Mouse (Mus musculus) neural tube, embryonic 14.5 days (tissue): Measurements from ENCODE around the gene Olfr600. TPM values are rescaled to one million over a fixed set of nuclear protein-coding genes. Genes with fewer than 3 reads are reported as not detected.
"Not testable (repeated sequence)": the region's sequence is repeated elsewhere in the genome, so short reads cannot be mapped to it uniquely, and the experiment has no call there.

Experiments
- ATAC-seq: fragments of 200-750 bp; cut with Nextera tagmentation; 2 replicates; pipeline ENCODE4 v1.8.0; 2017; ENCODE audit warnings: low read depth, mild to moderate bottlenecking, moderate TSS enrichment, moderate library complexity
- H3K27ac ChIP-seq: fragments of 300-500 bp; sonication (generic); 2 replicates; pipeline ENCODE4 v1.5.1; 2014; ENCODE audit warnings: low read depth, mild to moderate bottlenecking, control low read depth, low read length, moderate library complexity, mixed read lengths
- H3K27me3 ChIP-seq: fragments of 300-500 bp; sonication (generic); 2 replicates; pipeline ENCODE4 v1.6.1; 2014; ENCODE audit warnings: low read length; ENCODE audit not compliant: control insufficient read depth, insufficient read depth
- H3K36me3 ChIP-seq: fragments of 300-500 bp; sonication (generic); 2 replicates; pipeline ENCODE4 v1.6.1; 2014; ENCODE audit warnings: low read length, mixed read lengths; ENCODE audit not compliant: control insufficient read depth, insufficient read depth
- H3K4me1 ChIP-seq: fragments of 300-500 bp; sonication (generic); 2 replicates; pipeline ENCODE4 v1.6.1; 2014; ENCODE audit warnings: low read length; ENCODE audit not compliant: control insufficient read depth, insufficient read depth
- H3K4me2 ChIP-seq: fragments of 300-500 bp; sonication (generic); 2 replicates; pipeline ENCODE4 v1.6.1; 2014; ENCODE audit warnings: mild to moderate bottlenecking, low read depth, low read length, control low read depth
- H3K4me3 ChIP-seq: fragments of 300-500 bp; sonication (generic); 2 replicates; pipeline ENCODE4 v1.5.1; 2014; ENCODE audit warnings: low read depth, low read length, control low read depth, mixed read lengths
- H3K9ac ChIP-seq: fragments of 300-500 bp; sonication (generic); replicated peaks from 2 replicates; pipeline ENCODE4 v1.6.1; 2014; ENCODE audit warnings: low read depth, mild to moderate bottlenecking, control low read depth, low read length, mixed read lengths
- H3K9me3 ChIP-seq: fragments of 300-500 bp; sonication (generic); 2 replicates; pipeline ENCODE4 v1.6.1; 2016; ENCODE audit warnings: low read length; ENCODE audit not compliant: control insufficient read depth
- WGBS: fragments of 180-500 bp; shearing (Covaris S2); extraction: QIAGEN DNeasy Blood & Tissue Kit; methylation state at CpG from one replicate; pipeline ENCODE4 v1.1.7; 2014; 5-methylcytosine and 5-hydroxymethylcytosine counted together
- polyA plus RNA-seq: library from polyadenylated mRNA; unstranded; fragments of >200 nt; fragmentation: Nextera tagmentation; extraction: Ambion mirVana; gene quantifications from 2 replicates; pipeline ENCODE4 v1.2.1, GENCODE M21; 2014

Gene Olfr600
- polyA plus RNA-seq, result not detected in 2 replicates

DNA sequence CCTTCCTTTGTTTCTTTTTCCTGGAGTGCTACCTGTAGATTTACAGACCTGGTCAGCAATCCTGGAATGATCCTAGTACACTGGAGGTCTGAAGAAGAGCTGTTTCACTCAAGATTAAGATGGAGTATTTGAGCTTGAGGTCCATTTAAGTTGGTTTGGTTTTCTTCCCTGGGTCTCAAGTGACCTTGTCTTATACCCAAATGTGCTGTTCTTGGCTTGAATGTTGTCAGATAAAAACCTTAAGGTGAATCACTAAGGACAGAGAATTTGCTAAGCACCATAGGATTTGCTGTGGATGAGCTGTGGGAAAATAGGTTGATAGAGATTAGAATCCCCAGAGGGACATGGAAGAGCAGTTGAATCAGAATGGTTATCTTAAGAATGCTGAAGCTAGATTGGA is at the start of gene Olfr600:
Gene Olfr600 (minus strand): TSS at position 101 of the 400 bp plus-strand sequence.
- no peak within 1 kb of the TSS for H3K9ac ChIP-seq
- H3K36me3 ChIP-seq, result no peaks in the 10 kb centered on the region
- no peaks in the 10 kb centered on the region for H3K4me1 ChIP-seq
- no peak for ATAC-seq
- H3K4me2 ChIP-seq, result no peak within 1 kb of the TSS
- no peak within 1 kb of the TSS for H3K27ac ChIP-seq
- no peaks in the 10 kb centered on the region for H3K27me3 ChIP-seq
- no peaks in the 10 kb centered on the region for H3K9me3 ChIP-seq
- no peak within 1 kb of the TSS for H3K4me3 ChIP-seq

DNA sequence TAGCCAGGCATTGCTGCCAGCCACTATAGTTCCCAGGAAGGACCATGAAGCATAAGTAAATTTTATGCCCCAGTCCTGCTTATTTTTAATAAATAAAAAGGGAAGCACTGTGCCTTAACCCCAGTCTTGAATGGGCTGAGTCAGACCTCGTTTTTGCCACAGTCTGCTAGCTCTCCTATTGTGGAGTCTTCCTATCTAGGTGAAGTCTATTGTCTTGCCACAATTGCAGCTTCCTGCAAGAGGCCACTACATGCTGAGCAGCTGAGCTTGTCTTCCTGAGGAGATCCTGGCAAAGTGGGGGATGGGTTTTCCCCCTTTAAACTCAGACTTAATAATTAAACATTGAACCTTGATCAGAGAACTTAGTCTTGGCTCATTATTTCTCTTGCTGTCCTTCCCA is 49.5 kb upstream of the Olfr600 start:
- H3K4me2 ChIP-seq, result no peak overlapping the region
- H3K4me1 ChIP-seq, result no peaks in the 10 kb centered on the region
- no peak overlapping the region for H3K4me3 ChIP-seq
- no peak overlapping the region for H3K9ac ChIP-seq
- 10% methylated on average over 1 of the region's 1 CpGs for WGBS
- H3K27ac ChIP-seq, result no peak overlapping the region
- no peak for ATAC-seq
- no peaks in the 10 kb centered on the region for H3K27me3 ChIP-seq
- H3K36me3 ChIP-seq, result no peaks in the 10 kb centered on the region
- no peaks in the 10 kb centered on the region for H3K9me3 ChIP-seq

DNA sequence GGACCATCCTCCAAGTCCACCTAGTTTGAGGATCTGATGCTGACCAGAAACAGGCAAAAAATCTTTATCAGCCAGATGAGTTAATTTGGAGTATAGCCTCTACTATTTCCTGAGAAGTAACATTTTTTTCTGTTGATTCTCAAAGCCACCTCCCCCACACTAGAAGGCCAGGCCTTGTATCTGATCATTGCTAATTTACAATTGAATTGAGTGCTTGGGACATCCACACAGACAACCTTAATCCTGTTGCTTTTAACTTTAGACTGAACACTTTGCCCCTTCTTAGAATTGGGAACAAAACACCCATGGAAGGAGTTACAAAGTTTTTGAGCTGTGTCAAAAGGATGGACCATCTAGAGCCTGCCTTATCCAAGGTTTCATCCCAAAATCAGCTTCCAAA is 48.3 kb upstream of the Olfr600 start:
- no peaks in the 10 kb centered on the region for H3K36me3 ChIP-seq
- ATAC-seq, result no peak
- H3K9me3 ChIP-seq, result no peaks in the 10 kb centered on the region
- H3K27me3 ChIP-seq, result no peaks in the 10 kb centered on the region
- H3K27ac ChIP-seq, result no peak overlapping the region
- no peak overlapping the region for H3K4me2 ChIP-seq
- no peaks in the 10 kb centered on the region for H3K4me1 ChIP-seq
- H3K9ac ChIP-seq, result no peak overlapping the region
- no peak overlapping the region for H3K4me3 ChIP-seq

DNA sequence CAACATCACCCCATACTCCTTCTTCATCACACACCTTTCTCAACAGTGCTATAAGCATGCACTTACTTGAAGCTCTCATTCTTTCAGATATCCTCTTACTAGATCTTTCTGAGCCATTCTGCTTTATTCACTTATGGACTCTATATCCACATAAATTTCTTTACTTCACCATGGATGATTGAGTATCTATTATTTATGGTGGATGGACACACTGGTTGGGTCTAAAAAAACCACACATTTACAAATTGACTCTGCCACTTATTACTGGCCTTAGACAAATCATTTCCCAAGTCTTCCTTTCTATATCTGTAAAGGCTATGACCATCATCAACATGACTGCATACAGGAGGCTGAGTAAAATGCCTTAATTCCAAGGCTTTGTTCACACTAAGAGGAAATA is 36.6 kb upstream of the Olfr600 start, which contains the start of gene Olfr603:
Gene Olfr603 (minus strand): TSS at position 101 of the 400 bp plus-strand sequence.
- H3K4me2 ChIP-seq, result no peak within 1 kb of the TSS

DNA sequence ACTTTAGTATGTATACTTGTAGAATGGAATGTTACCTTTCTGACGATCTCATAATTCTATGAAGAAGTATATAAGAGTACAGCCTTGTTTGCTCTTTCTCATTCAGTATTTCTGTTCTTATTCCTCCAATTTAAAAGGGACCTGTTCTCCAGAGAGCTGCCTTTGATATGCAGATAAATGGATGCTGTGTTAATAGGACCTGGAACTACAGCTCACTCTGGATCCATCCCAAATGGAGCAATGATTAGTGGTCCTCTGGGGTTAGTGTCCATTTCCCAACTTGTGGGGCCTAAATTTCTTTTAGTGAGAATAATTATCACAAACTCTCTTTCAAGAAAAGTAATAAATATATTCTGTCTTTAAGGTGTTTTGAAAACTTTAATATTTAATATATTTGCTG is 13.1 kb upstream of the Olfr600 start, which contains the start of gene Olfr601:
Gene Olfr601 (minus strand): TSS at position 101 of the 400 bp plus-strand sequence.
- no peak for ATAC-seq
- Histone ChIP-seq H3K27me3 (no peaks in the 10 kb centered on the region), H3K36me3 (no peaks in the 10 kb centered on the region), H3K4me1 (no peaks in the 10 kb centered on the region), H3K27ac (no peak within 1 kb of the TSS), H3K9ac (no peak within 1 kb of the TSS), H3K4me2 (no peak within 1 kb of the TSS), H3K9me3 (no peaks in the 10 kb centered on the region), H3K4me3 (no peak within 1 kb of the TSS)
- WGBS, result 91% methylated on average over 1 of the region's 1 CpGs

More for the DNA sequence above, 36.6 kb upstream of the Olfr600 start, which contains the start of gene Olfr603:
- no peaks in the 10 kb centered on the region for H3K4me1 ChIP-seq
- no peak within 1 kb of the TSS for H3K9ac ChIP-seq
- no peak within 1 kb of the TSS for H3K27ac ChIP-seq
- no peaks in the 10 kb centered on the region for H3K9me3 ChIP-seq
- H3K4me3 ChIP-seq, result no peak within 1 kb of the TSS
- H3K27me3 ChIP-seq, result no peaks in the 10 kb centered on the region
- H3K36me3 ChIP-seq, result no peaks in the 10 kb centered on the region
- no peak for ATAC-seq

DNA sequence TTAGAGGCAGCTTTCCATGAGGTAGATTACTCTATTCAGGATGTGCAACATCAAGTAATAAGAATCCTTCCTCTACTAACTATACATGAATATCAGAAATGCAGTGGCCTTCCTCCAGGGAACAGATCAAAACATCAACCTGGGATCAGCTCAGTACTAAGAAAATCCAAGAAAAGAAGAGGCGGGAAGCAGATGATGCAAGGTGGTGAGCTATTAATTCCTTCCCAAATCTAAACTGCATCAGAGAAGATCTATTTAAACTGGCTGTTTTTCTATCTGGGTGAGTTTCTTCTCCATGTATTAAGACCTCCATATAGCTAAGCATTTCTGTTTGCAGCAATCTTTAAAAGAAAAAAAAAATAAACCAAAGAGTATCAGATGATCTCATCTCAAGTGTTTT is 13.9 kb downstream of the Olfr600 start, which contains the start of gene Olfr599:
Gene Olfr599 (plus strand): TSS at position 301 of the 400 bp plus-strand sequence.
- Histone ChIP-seq H3K9ac (no peak within 1 kb of the TSS), H3K4me1 (no peaks in the 10 kb centered on the region), H3K9me3 (no peaks in the 10 kb centered on the region), H3K27ac (no peak within 1 kb of the TSS), H3K27me3 (no peaks in the 10 kb centered on the region), H3K36me3 (no peaks in the 10 kb centered on the region), H3K4me2 (no peak within 1 kb of the TSS), H3K4me3 (no peak within 1 kb of the TSS)
- ATAC-seq, result no peak
- 94% methylated on average over 1 of the region's 1 CpGs for WGBS

DNA sequence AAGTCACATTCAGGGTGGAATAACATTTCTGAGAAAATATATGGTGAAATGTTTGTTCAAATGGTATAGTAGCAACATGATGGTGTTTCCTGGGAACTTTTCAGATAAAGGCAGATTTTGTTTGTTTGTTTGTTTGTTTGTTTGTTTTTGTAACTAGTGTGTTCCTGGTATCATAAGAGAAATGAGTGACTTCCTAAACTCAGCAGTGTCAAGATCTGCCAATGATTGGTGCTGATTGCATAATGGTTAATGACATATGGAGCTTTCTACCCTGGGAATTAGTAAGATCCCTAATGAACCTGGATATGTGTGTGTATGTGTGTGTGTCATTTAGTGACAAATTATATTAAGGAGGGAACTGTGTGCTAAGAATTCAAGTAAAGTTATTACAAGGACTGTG is 26.2 kb downstream of the Olfr600 start, which contains the start of gene Olfr598:
Gene Olfr598 (plus strand): TSS at position 301 of the 400 bp plus-strand sequence.
- no peaks in the 10 kb centered on the region for H3K4me1 ChIP-seq
- no peaks in the 10 kb centered on the region for H3K36me3 ChIP-seq
- no peak within 1 kb of the TSS for H3K4me2 ChIP-seq
- no peaks in the 10 kb centered on the region for H3K9me3 ChIP-seq
- no peak within 1 kb of the TSS for H3K4me3 ChIP-seq
- H3K9ac ChIP-seq, result no peak within 1 kb of the TSS
- no peak within 1 kb of the TSS for H3K27ac ChIP-seq
- ATAC-seq, result no peak
- H3K27me3 ChIP-seq, result no peaks in the 10 kb centered on the region

DNA sequence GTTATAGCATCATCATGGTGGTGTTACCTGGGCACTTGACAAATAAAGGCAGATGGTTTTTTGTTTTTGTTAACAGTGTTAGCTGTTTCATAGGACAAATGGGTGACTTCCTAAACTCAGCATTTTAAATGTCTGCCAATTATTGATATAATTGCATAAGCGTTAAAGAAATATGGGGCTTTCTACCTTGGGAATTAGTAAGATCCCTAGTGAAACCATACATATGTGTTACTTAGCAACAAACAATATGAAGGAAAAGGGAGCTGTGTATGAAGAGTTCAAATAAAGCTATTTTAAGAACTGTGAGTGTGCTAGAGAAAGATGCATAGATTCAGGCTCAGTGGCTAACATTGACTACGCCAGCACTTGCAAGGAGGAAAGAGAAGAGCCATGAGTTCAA is 33.5 kb downstream of the Olfr600 start, which contains the start of gene Olfr597:
Gene Olfr597 (plus strand): TSS at position 301 of the 400 bp plus-strand sequence.
- H3K4me1 ChIP-seq, H3K9me3 ChIP-seq, H3K4me2 ChIP-seq, H3K27ac ChIP-seq, ATAC-seq, H3K27me3 ChIP-seq, H3K4me3 ChIP-seq, H3K9ac ChIP-seq, H3K36me3 ChIP-seq: not testable (repeated sequence)
- 93% methylated on average over 2 of the region's 2 CpGs for WGBS

DNA sequence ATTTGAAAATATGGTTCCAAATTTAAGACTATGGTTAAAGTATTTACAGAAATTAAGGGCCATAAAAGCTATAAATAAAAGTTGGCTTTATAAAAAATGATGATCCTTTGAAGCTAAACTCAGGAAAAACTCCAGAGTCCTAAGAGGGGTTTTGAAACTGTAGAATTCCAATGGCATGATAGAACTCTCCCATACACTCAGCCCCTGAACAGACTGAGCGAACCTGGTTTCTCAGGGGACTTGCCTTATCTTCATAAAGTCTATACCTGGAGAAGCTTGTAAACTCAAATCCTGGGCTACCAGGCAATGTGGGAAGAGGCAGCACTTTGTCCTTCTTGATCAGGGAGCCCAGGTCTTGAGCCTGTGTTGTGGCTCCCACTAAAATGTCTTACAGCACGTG is 44.1 kb downstream of the Olfr600 start, which contains the start of gene Olfr596:
Gene Olfr596 (plus strand): TSS at position 301 of the 400 bp plus-strand sequence.
- H3K27me3 ChIP-seq, ATAC-seq, H3K27ac ChIP-seq, H3K4me3 ChIP-seq, H3K36me3 ChIP-seq, H3K9ac ChIP-seq, H3K4me1 ChIP-seq, H3K9me3 ChIP-seq, H3K4me2 ChIP-seq: not testable (repeated sequence)
- WGBS, result 90% methylated on average over 2 of the region's 2 CpGs
